Mouse (Mus musculus) left cerebral cortex, adult 18-20 months (tissue): Measurements from ENCODE around the gene Me1. TPM values are rescaled to one million over a fixed set of nuclear protein-coding genes. Genes with fewer than 3 reads are reported as not detected.
"Not testable (repeated sequence)": the region's sequence is repeated elsewhere in the genome, so short reads cannot be mapped to it uniquely, and the experiment has no call there.

Source experiments
- DNase-seq, 2 experiments: peaks; one replicate each; pipeline ENCODE4 v3.0.0; 2021 to 2022; ENCODE audit warnings: low spot score in 2 of 2, mixed read lengths in 1 of 2
- total RNA-seq, 2 experiments: library from RNA; stranded (reverse); gene quantifications; 2 replicates each; pipeline ENCODE4 v1.2.3; 2021

The Me1 gene
- total RNA-seq, 2 experiments from 2014 or later: 49.3 to 52.9 TPM

- no peak for DNase-seq
Measured at GRCm38 (mm10) chr9:86612091-86612490, 83.7 kb downstream of the Me1 start.

- no peak for DNase-seq
Measured at GRCm38 (mm10) chr9:86605776-86606175, 90.0 kb downstream of the Me1 start.

- DNase-seq: no peak
Measured at GRCm38 (mm10) chr9:86599723-86600303, 95.9 kb downstream of the Me1 start.

- not testable (repeated sequence) for DNase-seq
Measured at GRCm38 (mm10) chr9:86596983-86597382, 98.8 kb downstream of the Me1 start.

- not testable (repeated sequence) for DNase-seq
Measured at GRCm38 (mm10) chr9:86594357-86594767, 101.4 kb downstream of the Me1 start.

GRCm38 (mm10) chr9:86592676-86593668 lies 102.8 kb downstream of the Me1 start:
- peak; percentile 43 to 65 for DNase-seq

GRCm38 (mm10) chr9:86587019-86587795 lies 108.5 kb downstream of the Me1 start:
- DNase-seq: no peak

- DNase-seq: peak; percentile 60 to 75
Measured at GRCm38 (mm10) chr9:86583740-86584139, 112.0 kb downstream of the Me1 start.

GRCm38 (mm10) chr9:86579657-86580056 lies 116.1 kb downstream of the Me1 start:
- DNase-seq: no peak

GRCm38 (mm10) chr9:86575178-86575577 lies 120.6 kb downstream of the Me1 start:
- no peak for DNase-seq

- no peak for DNase-seq
Measured at GRCm38 (mm10) chr9:86573616-86574303, 122.0 kb downstream of the Me1 start.

GRCm38 (mm10) chr9:86572636-86573291 lies 123.0 kb downstream of the Me1 start:
- DNase-seq: peak; percentile 82 to 85

GRCm38 (mm10) chr9:86572196-86572595 lies 123.6 kb downstream of the Me1 start:
- peak in 1 of 2 experiments; percentile 20 for DNase-seq

GRCm38 (mm10) chr9:86571540-86572135 lies 124.1 kb downstream of the Me1 start, which contains the start of the genes Pgm3 and Rwdd2a:
Pgm3 (minus strand) TSS chr9:86571842.
Rwdd2a (plus strand) TSS chr9:86571991.
- peak; percentile 93 to 98 for DNase-seq

- no peak for DNase-seq
Measured at GRCm38 (mm10) chr9:86570946-86571345, 124.8 kb downstream of the Me1 start.

GRCm38 (mm10) chr9:86570261-86570890 lies 125.4 kb downstream of the Me1 start:
- DNase-seq: no peak

- DNase-seq: no peak
Measured at GRCm38 (mm10) chr9:86569314-86569910, 126.3 kb downstream of the Me1 start.

- DNase-seq: no peak
Measured at GRCm38 (mm10) chr9:86560543-86560942, 135.2 kb downstream of the Me1 start.

- no peak for DNase-seq
Measured at GRCm38 (mm10) chr9:86554641-86555040, 141.1 kb downstream of the Me1 start.
